Comparison of ENCODE assay signal across 8 mouse cellular contexts in the genomic region with DNA sequence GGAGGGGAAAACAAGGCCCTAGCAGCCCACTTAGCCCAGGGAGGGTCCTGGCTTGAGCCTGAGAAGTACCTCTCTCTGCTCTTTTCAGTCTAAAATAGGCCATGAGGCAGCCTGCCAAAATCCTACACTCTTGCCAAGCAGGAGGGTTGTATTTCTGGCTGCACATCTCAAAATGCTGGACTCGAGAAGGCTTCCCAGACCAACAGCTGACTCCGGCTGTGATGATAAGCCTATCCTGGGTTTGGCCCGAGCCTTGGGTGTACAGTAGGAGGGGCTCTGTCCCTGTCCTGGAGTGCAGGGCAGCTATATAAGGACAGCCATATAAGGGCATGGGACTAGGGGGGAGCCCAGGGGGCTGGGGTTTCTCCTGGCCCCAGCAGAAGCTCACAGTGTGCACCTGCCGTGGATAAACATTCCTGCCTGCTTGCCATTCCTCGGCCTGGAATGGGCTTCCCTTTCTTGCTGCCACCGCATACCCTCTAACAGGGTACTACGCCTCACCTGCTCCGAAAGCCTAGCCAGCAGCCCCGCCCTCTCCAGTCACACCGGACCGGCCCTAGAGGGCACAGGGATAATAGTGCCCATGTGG.
DNase-seq lines count a peak whose midpoint lies in the region; ATAC-seq and TF ChIP-seq lines count a peak whose summit lies in the region.

No protein-coding gene starts in this region.

- TF ChIP-seq POLR2A in cerebellum, adult 2 months (IDR thresholded peaks at IDR 0.05; ENCODE audit: borderline replicate concordance, insufficient read depth, low read length), result no peak

- H3K36me3 ChIP-seq in E14TG2a.4 (ENCODE audit: insufficient read depth, low read length), result 0 out of 2 replicates have a peak, but pooled peaks cover 6% of the 10 kb centered on the region
- H3K36me3 ChIP-seq in hindbrain, embryonic 14.5 days (replicated peaks; ENCODE audit: control insufficient read depth, insufficient read depth), result no peaks in the 10 kb centered on the region
- no peaks in the 10 kb centered on the region for H3K36me3 ChIP-seq in midbrain, postnatal 0 days (ENCODE audit: insufficient read depth, low read length)

- intact Hi-C loops in gastrocnemius, adult 2 months (cut with DNase I), result loop anchor here (2.0 to 5.0 kb wide), 2 partner anchors 17 to 38 kb away; no protein-coding TSS in a partner anchor

- WGBS in cerebellum, adult 2 months, result 5% methylated on average over 11 of the region's 11 CpGs
- 71% methylated on average over 11 of the region's 11 CpGs for WGBS in hindbrain, embryonic 14.5 days
- WGBS in midbrain, postnatal 0 days, result 68% methylated on average over 11 of the region's 11 CpGs

- peak overlapping the region; percentile 84 for H3K27ac ChIP-seq in cerebellum, adult 2 months (ENCODE audit: insufficient read depth, low read length)
- H3K27ac ChIP-seq in gastrocnemius, adult 2 months, result peak overlapping the region; percentile 84
- H3K27ac ChIP-seq in hindbrain, embryonic 14.5 days, result no peak overlapping the region
- peak overlapping the region; percentile 34; the same call in 1 of the 2 replicates for H3K27ac ChIP-seq in midbrain, postnatal 0 days (ENCODE audit: low read depth, low read length)

- H3K27me3 ChIP-seq in E14TG2a.4 (ENCODE audit: insufficient read depth, low read length), result no peaks in the 10 kb centered on the region
- no peaks in the 10 kb centered on the region for H3K27me3 ChIP-seq in cerebellum, adult 2 months (ENCODE audit: control insufficient read depth, insufficient read depth, low read length)
- H3K27me3 ChIP-seq in hindbrain, embryonic 14.5 days (ENCODE audit: control insufficient read depth, insufficient read depth, low read length), result no peaks in the 10 kb centered on the region
- no peaks in the 10 kb centered on the region for H3K27me3 ChIP-seq in midbrain, postnatal 0 days (ENCODE audit: insufficient read depth, low read length)

- H3K9me3 ChIP-seq in E14TG2a.4 (ENCODE audit: low read length), result no peaks in the 10 kb centered on the region
- no peaks in the 10 kb centered on the region for H3K9me3 ChIP-seq in hindbrain, embryonic 14.5 days (ENCODE audit: control insufficient read depth, low read length)
- no peaks in the 10 kb centered on the region for H3K9me3 ChIP-seq in midbrain, postnatal 0 days (ENCODE audit: low read length)

- no peak overlapping the region for H3K9ac ChIP-seq in hindbrain, embryonic 14.5 days
- no peak overlapping the region for H3K9ac ChIP-seq in midbrain, postnatal 0 days (replicated peaks; ENCODE audit: low read length, poor library complexity, severe bottlenecking)

- H3K4me2 ChIP-seq in hindbrain, embryonic 14.5 days (replicated peaks), result no peak overlapping the region
- H3K4me2 ChIP-seq in midbrain, postnatal 0 days (ENCODE audit: low read depth, low read length, poor library complexity, severe bottlenecking), result no peak overlapping the region

- TF ChIP-seq CTCF in E14TG2a.4 (conservative IDR thresholded peaks at IDR 0.05; ENCODE audit: low read length), result no peak
- TF ChIP-seq CTCF in cerebellum, adult 2 months (IDR thresholded peaks at IDR 0.05; ENCODE audit: borderline replicate concordance, insufficient read depth, low read depth, low read length), result no peak
- TF ChIP-seq CTCF in gastrocnemius, adult 2 months (IDR thresholded peaks at IDR 0.05), result no peak
- no peak for TF ChIP-seq CTCF in midbrain, postnatal 0 days (IDR thresholded peaks at IDR 0.05)

- 0 out of 2 replicates have a peak overlapping the region, but pooled peaks have one; percentile 13 for H3K4me3 ChIP-seq in E14TG2a.4 (replicated peaks; ENCODE audit: low read length)
- no peak overlapping the region for H3K4me3 ChIP-seq in cerebellum, adult 2 months (replicated peaks; ENCODE audit: insufficient read depth, low read depth, low read length)
- H3K4me3 ChIP-seq in gastrocnemius, adult 2 months, result peak overlapping the region; percentile 42
- no peak overlapping the region for H3K4me3 ChIP-seq in hindbrain, embryonic 14.5 days (replicated peaks; ENCODE audit: low read length)
- no peak overlapping the region for H3K4me3 ChIP-seq in midbrain, postnatal 0 days (ENCODE audit: low read depth, low read length)

- peaks cover 9% of the 10 kb centered on the region for H3K4me1 ChIP-seq in E14TG2a.4 (replicated peaks; ENCODE audit: low read depth, low read length)
- H3K4me1 ChIP-seq in cerebellum, adult 2 months (ENCODE audit: control insufficient read depth, insufficient read depth, low read length), result peaks cover 82% of the 10 kb centered on the region
- no peaks in the 10 kb centered on the region for H3K4me1 ChIP-seq in hindbrain, embryonic 14.5 days (replicated peaks; ENCODE audit: control insufficient read depth, insufficient read depth, low read length)
- H3K4me1 ChIP-seq in midbrain, postnatal 0 days (ENCODE audit: insufficient read depth, low read length), result 0 out of 2 replicates have a peak, but pooled peaks cover 3% of the 10 kb centered on the region

- ATAC-seq in hindbrain, embryonic 14.5 days (ENCODE audit: low FRiP score), result peak; percentile 54; the same call in 1 of the 2 replicates
- ATAC-seq in midbrain, postnatal 0 days (ENCODE audit: low FRiP score), result no peak

- peak; percentile 92 to 95 for DNase-seq in cerebellum, adult 2 months
- peak; percentile 93 for DNase-seq in gastrocnemius, adult 2 months
- peak; percentile 71 for DNase-seq in hindbrain, embryonic 14.5 days (ENCODE audit: low spot score)
- DNase-seq in left cerebral cortex, adult 11 months (ENCODE audit: low spot score), result peak; percentile 65
- peak; percentile 87 for DNase-seq in midbrain, postnatal 0 days (ENCODE audit: low spot score)
- peak; percentile 82 for DNase-seq in urinary bladder, postnatal 14 days (ENCODE audit: low spot score)
- no peak for DNase-seq in thymus, postnatal 4 days

Comparison
In these comparisons a context has a peak if more than half of its experiments do, and no peak if none do; other contexts are left out.
1. H3K4me3 ChIP-seq: peak in E14TG2a.4 (single experiment) and gastrocnemius, adult 2 months (single experiment); none in cerebellum, adult 2 months (single experiment), hindbrain, embryonic 14.5 days (single experiment) and midbrain, postnatal 0 days (single experiment).